Mouse (Mus musculus): Measurements from ENCODE around the gene Prkcd.
A peak's percentile ranks its signal among the peaks of the same experiment; 100 is the strongest.

Gene Prkcd

GRCm38 (mm10) chr14:30570303-30570702, 55.7 kb downstream of the Prkcd start:
- DNase-seq: peak; percentile 68 to 79

DNA sequence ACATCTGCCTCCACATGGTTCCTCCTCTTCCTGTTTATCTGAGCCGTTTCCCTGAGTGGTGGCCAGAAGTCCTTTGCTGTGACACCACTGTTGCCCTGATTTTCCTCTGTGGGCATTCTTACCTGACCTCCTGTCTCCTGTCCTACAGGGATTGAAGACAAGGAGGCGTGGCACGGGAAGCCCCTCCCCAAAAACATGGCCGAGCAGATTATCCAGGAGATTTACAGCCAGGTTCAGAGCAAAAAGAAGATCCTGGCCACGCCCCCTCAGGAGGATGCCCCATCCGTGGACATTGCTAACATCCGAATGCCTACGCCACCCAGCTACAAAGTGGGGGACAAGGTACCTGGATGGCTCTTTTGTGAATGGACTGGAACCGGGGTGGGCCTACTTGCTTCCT, 58.0 kb downstream of the Prkcd start:
- DNase-seq: no peak

DNA sequence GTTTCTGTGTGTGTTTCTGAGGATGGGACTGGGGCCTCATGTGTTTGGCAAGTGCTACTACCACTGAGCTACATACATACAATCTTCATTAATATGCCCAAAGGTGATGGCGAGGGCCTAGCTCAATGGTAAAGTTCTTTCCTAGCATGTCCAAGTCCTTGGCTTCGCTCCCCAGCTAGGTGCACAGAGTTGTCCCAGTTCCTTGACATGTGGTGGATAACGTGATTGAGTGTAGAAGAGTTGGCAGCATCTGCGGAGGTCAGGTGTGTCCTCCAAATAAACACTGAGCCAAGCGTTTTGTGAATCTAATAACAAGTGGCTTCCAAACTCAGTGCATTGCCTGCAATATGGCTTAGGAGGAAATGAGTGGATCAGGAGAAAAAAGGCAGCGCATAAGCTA, 59.7 kb downstream of the Prkcd start:
- DNase-seq: no peak

DNA sequence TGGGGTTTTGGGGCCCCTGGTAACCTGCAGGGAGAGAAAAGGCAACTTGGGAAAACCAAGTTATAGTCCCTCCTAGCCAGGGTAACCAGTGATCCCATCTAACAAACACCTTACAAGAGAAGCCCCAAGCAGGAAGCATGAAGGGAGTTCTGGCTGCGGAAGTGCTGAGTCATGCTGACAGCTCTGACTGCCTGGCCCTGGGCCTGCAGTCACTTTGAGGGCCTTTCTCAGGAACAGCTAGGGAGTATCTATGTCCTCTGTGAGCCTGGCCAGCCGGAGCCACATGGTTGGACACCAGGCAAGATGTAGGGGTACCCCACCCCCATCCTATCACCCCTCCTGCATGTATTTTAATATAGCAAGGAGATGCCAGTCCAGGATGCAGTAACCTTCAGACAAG, 61.6 kb downstream of the Prkcd start:
- DNase-seq: peak; percentile 68 to 71

DNA sequence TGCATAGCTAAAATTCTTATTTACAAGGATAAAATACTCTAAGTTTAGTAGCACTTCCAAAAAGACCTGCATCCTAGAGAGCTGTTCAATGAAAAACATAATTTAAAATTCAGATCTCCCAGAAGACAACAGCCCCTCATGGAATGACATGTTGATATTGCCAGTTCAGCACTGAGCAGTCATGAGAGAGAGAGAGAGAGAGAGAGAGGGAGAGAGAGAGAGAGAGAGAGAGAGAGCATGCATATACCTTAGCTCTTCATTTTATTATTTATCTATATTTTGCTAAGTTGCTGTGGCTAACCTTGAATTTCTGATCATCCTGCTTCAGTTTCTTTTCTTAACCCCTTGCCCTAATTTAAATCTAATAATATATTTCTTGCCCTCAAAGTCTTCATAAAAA, 63.7 kb downstream of the Prkcd start:
- DNase-seq: no peak

DNA sequence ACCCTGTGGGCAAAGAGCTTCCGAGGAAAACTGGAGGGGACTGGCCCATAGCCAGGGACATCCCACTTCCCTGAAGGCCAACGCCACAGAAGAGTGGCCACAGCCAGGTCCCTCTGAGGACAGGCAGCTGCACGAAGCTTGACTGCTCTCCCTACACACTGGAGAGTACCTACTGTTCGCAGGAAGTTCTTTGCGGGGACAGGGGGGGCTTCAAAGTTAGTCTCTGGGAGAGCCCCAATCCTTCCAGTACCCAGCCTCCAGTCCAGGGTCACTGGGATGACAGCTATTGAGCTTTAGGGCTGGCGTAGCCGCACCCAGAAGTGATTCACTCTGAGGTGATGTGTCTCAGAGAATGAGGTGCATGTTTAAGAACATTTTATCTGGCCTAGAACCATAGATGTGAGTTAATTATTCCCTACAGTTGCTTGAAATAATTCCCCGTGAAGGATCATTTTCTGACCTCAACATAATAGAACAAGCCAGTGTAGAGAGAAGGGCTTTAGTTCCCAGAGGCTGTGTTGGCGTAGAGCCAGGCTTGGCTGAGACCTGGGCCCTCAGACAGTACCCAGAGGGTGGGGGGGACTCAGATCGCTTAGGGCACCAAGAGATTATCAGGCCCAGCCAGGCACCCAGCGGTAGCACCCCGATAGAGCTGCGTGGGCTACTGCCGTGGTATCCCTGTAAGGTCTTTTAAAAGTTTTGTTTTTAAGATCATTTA, 64.4 kb downstream of the Prkcd start:
- peak in 1 of 2 experiments; percentile 28 for DNase-seq

DNA sequence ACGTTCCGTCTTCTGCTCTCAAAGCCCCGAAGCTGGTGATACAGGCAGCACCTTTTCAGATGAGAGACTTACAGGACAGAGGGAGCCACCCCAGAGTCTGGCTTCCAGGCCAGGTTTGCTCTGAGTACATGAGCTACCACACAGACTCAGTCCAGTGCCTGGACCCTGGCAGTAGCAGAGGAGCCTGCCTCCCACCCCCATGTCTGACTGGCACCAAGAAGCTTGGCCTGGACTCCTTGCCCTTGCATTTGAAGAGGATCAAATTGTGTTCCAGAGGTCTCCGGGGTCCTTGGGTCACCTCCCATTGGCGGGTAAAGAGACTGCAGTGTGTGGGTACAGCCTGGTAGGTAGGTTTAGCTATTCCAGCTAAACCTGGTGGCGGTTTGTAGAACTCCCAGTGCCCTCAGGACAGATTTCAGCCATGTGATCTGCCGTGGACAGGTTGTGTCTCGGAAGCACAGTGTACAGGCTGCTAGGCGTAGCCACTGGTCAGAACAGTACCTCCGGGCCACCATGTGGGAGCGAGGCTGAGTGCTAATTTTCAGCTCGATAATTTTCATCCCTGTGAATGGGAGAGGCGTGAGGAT, 65.1 kb downstream of the Prkcd start:
- DNase-seq: no peak

DNA sequence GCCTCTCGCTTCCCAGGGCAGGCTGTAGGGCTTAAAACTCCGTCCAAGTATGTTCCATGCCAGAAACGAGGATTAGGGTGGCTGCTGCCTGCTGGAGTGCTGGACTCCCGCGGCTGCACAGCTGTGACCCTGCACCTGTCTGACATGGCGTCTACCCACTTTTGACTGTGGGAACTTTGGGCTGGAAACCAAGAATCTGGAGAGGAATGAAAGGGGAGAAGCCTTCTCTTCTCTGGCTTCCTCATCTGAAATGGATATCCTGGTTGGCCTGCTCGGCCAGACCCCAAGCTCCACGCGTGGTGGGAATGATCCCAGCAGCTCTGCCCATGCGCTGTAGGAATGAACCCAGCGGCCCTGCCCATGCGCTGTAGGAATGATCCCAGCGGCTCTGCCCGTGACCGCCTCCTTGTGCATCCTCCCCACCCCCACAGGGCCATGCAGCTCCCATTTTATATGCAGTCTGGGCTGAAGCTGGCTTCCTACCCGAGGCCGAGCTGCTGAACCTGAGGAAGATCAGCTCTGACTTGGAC, 66.6 kb downstream of the Prkcd start:
- DNase-seq: no peak

- no peak for DNase-seq
Measured at GRCm38 (mm10) chr14:30557730-30558129, 68.3 kb downstream of the Prkcd start.

DNA sequence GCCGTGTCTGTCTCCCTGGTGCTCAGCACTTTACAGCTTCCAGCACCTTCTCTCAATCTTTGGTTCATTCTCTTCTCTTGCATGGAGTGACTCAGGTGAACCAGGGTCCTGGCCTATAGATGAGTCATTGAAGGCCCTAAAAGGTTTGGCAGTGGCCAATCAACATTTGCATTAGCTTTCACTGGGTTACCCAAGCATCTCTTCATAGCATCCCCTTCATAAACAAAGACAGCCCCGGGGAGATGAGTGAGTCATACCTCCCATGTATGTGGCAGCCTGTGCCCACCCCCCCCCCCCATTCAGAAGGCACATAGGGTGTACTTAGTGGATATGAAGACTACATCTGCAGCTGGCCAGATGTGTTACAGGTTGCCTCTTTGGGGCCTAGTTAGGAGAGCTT, 69.4 kb downstream of the Prkcd start:
- DNase-seq: no peak

GRCm38 (mm10) chr14:30553185-30553584, 72.8 kb downstream of the Prkcd start:
- DNase-seq: peak; percentile 52 to 75

DNA sequence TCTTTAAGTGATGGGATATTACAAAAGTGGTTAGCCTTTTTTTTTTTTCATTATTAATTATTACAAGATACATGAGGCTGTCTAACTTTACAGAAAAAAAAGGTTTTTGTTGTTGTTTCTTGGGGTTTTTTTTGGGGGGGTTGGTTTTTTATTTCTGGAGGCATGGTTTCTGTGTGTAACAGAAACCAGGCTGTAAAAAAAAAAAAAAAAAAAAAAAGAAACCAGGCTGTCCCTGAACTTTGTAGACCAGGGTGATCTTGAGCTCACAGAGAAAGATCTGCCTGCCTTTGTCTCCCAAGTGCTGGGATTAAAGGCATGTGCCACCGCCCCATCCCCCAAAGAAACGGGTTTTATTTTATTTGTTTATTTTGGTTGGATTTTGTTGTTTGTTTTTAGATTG, 74.0 kb downstream of the Prkcd start:
- DNase-seq: no peak

- peak; percentile 57 to 61 for DNase-seq
Measured at GRCm38 (mm10) chr14:30551509-30551908, 74.5 kb downstream of the Prkcd start.

GRCm38 (mm10) chr14:30550232-30551070, 75.6 kb downstream of the Prkcd start:
- no peak for DNase-seq

DNA sequence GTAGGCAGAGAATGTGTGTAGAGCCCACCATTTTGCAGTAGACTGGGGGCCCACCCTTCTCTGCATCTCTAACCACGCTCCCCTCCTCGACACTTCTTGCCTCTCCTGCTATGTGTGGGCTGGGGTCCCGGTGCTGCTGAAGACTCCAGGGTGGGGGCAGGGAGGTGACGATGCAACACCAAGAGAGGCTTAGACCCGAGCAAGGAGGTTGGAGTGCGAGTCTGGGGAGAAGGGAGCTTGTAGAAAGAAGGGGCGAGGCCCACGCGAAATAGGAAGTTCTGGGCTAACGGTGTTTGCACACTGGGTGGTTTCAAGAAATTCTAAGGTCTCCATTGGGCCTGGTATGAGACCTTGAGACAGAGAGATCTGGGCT, 76.2 kb downstream of the Prkcd start:
- DNase-seq: peak in 1 of 2 experiments; percentile 39

- peak; percentile 93 to 97 for DNase-seq
Measured at GRCm38 (mm10) chr14:30548965-30549776, 76.8 kb downstream of the Prkcd start.

- peak; percentile 84 to 91 for DNase-seq
Measured at GRCm38 (mm10) chr14:30548131-30548720, 77.8 kb downstream of the Prkcd start, which contains the start of gene Tkt. Gene Tkt, plus strand, starts transcription at chr14:30548359.
